ENCODE assay signal across 9 mouse cellular contexts in genomic region chr10:93421716-93422380, GRCm38 (mm10). TPM values are rescaled to one million over a fixed set of nuclear protein-coding genes. Genes with fewer than 3 reads are reported as not detected.
DNase-seq lines count a peak whose midpoint lies in the region; ATAC-seq and TF ChIP-seq lines count a peak whose summit lies in the region.
"Had no signal": no experiment of that assay in that cellular context is flagged by ENCODE, and none has a peak within 500 bp of the region (broad histone marks: within the 10 kb centered on the region; RNA-seq: fewer than 3 reads in every experiment).

No protein-coding gene starts in this region.

- H3K79me3 ChIP-seq in C2C12 (ENCODE audit: low read depth), result no peaks in the 10 kb centered on the region

- H3K9ac ChIP-seq in lung, postnatal 0 days (replicated peaks; ENCODE audit: low read depth), result no peak overlapping the region

- no peak overlapping the region for H3K4me3 ChIP-seq in C2C12 (ENCODE audit: insufficient read depth, poor library complexity, severe bottlenecking)
- H3K4me3 ChIP-seq in lung, postnatal 0 days (ENCODE audit: low read depth, low read length), result no peak overlapping the region
- no peak overlapping the region for H3K4me3 ChIP-seq in limb, embryonic 10.5 days

- intact Hi-C loops in left cerebral cortex, postnatal 25 days (cut with DNase I), result loop anchor here (10.0 kb wide), 2 partner anchors 123 to 377 kb away; partner anchors contain the start of genes Amdhd1 and Ccdc38

- no peak overlapping the region for H3ac ChIP-seq in C2C12 (ENCODE audit: control insufficient read depth, insufficient read length, low read depth)

- no peaks in the 10 kb centered on the region for H3K36me3 ChIP-seq in C2C12 (ENCODE audit: control insufficient read depth, insufficient read depth)
- H3K36me3 ChIP-seq in lung, postnatal 0 days (ENCODE audit: insufficient read depth, low read length), result no peaks in the 10 kb centered on the region
- H3K36me3 ChIP-seq in limb, embryonic 10.5 days, result no peaks in the 10 kb centered on the region

- no peaks in the 10 kb centered on the region for H3K79me2 ChIP-seq in C2C12 (ENCODE audit: control insufficient read depth, insufficient read depth)

- H3K27ac ChIP-seq in lung, postnatal 0 days (ENCODE audit: low read length), result peak overlapping the region; percentile 27; the same call in 1 of the 2 replicates
- H3K27ac ChIP-seq in limb, embryonic 10.5 days, result no peak overlapping the region

- no peaks in the 10 kb centered on the region for H3K9me3 ChIP-seq in lung, postnatal 0 days (ENCODE audit: low read length)
- H3K9me3 ChIP-seq in limb, embryonic 10.5 days (replicated peaks), result no peaks in the 10 kb centered on the region

- DNase-seq in 3T3-L1 (ENCODE audit: low read depth, low spot score), result peak; percentile 97
- peak; percentile 91 for DNase-seq in lung, postnatal 0 days (ENCODE audit: low spot score)
- DNase-seq in gastrocnemius, adult 18-20 months (ENCODE audit: low spot score), result no peak
- no peak for DNase-seq in left cerebral cortex, postnatal 25 days (ENCODE audit: low spot score in 2 of 2)
- DNase-seq in limb, embryonic 10.5 days (ENCODE audit: low spot score), result no peak
- DNase-seq: adrenal gland, postnatal 10 days; heart, postnatal 4 days had no signal

- no peak for TF ChIP-seq CTCF in C2C12 (IDR thresholded peaks at IDR 0.05; ENCODE audit: control insufficient read depth, insufficient read depth, insufficient read length)
- TF ChIP-seq CTCF in lung, postnatal 0 days (IDR thresholded peaks at IDR 0.05), result peak; percentile 54

- no peak overlapping the region for H3K4me2 ChIP-seq in lung, postnatal 0 days (replicated peaks; ENCODE audit: low read depth, low read length)

- ATAC-seq in common myeloid progenitor, adult 5-6 weeks (replicated peaks; ENCODE audit: low read depth, poor library complexity, severe bottlenecking), result peak; percentile 37; the same call in 1 of the 2 replicates
- ATAC-seq in lung, postnatal 0 days, result peak; percentile 72

- peaks cover 11% of the 10 kb centered on the region; the same call in 1 of the 2 replicates for H3K4me1 ChIP-seq in lung, postnatal 0 days (ENCODE audit: insufficient read depth, low read depth, low read length)
- peaks cover 5% of the 10 kb centered on the region for H3K4me1 ChIP-seq in limb, embryonic 10.5 days

- WGBS in lung, postnatal 0 days, result 69% methylated on average over 12 of the region's 12 CpGs
- WGBS in limb, embryonic 10.5 days, result 94% methylated on average over 12 of the region's 12 CpGs

- H3K27me3 ChIP-seq in C2C12 (ENCODE audit: control insufficient read depth, insufficient read depth, insufficient read length), result no peaks in the 10 kb centered on the region
- H3K27me3 ChIP-seq in lung, postnatal 0 days (replicated peaks; ENCODE audit: insufficient read depth, low read length), result no peaks in the 10 kb centered on the region
- H3K27me3 ChIP-seq in limb, embryonic 10.5 days (ENCODE audit: low read depth, poor library complexity, severe bottlenecking), result no peaks in the 10 kb centered on the region

- peak; percentile 94 for TF ChIP-seq EP300 in lung, postnatal 0 days (IDR thresholded peaks at IDR 0.05)

TF ChIP-seq in C2C12, 6 proteins besides CTCF, POLR2A, EP300 and RAD21:
- TF ChIP-seq CEBPB (IDR thresholded peaks at IDR 0.05; ENCODE audit: low read depth), result peak; percentile 99
- no peak for TF ChIP-seq MYOG (IDR thresholded peaks at IDR 0.05; ENCODE audit: control insufficient read depth, extremely low read depth, insufficient read length)
- TF ChIP-seq USF1 (IDR thresholded peaks at IDR 0.05; ENCODE audit: low read depth), result no peak
- TF ChIP-seq MYOD1 (IDR thresholded peaks at IDR 0.05; ENCODE audit: control insufficient read depth, insufficient read length, low read depth), result peak; percentile 81
- TF ChIP-seq MAX (IDR thresholded peaks at IDR 0.05), result peak; percentile 93
- TF ChIP-seq FOSL1 (IDR thresholded peaks at IDR 0.05; ENCODE audit: insufficient read depth, low read length, poor library complexity, severe bottlenecking), result peak; percentile 98

RNA-seq across cellular contexts. Expression of gene Lta4h, which starts 31.4 kb away (rescaled TPM):
- polyA plus RNA-seq in C2C12 (2012; fragmentation: generic; extraction: Trizol), result 69.6 TPM
- total RNA-seq in common myeloid progenitor, adult 5-6 weeks (2017), result 139 and 195 TPM in 2 replicates
- polyA plus RNA-seq in lung, postnatal 0 days (2015; fragmentation: Nextera tagmentation; extraction: Ambion mirVana), result 88.6 and 95.6 TPM in 2 replicates
- 10 to 100 TPM; 23.2 to 26.3 TPM for total RNA-seq in gastrocnemius, adult 18-20 months (2021)
- 10 to 100 TPM; 52.1 to 60.8 TPM for total RNA-seq in left cerebral cortex, postnatal 25 days (2021)
- 147 and 157 TPM in 2 replicates for polyA plus RNA-seq in limb, embryonic 10.5 days (2016; fragmentation: Nextera tagmentation; extraction: Ambion mirVana)

Comparison
In these comparisons a context has a peak if more than half of its experiments do, and no peak if none do; other contexts are left out.
1. DNase-seq: peak in 3T3-L1 (single experiment) and lung, postnatal 0 days (single experiment); none in gastrocnemius, adult 18-20 months (single experiment), left cerebral cortex, postnatal 25 days (0 of 2) and limb, embryonic 10.5 days (single experiment).